Mouse (Mus musculus): ENCODE results near the gene Lrrk1. TPM values are rescaled to one million over a fixed set of nuclear protein-coding genes. Genes with fewer than 3 reads are reported as not detected.
A peak's percentile ranks its signal among the peaks of the same experiment; 100 is the strongest.

Gene Lrrk1
- polyA plus RNA-seq, 1 experiment from 2014 or later, result 5.8 TPM

- Histone ChIP-seq H3K36me3 (ENCODE audit: control insufficient read depth, insufficient read depth, low read length) (no peaks in the 10 kb centered on the region), H3K4me1 (ENCODE audit: control insufficient read depth, insufficient read depth, low read length) (0 out of 2 replicates have a peak, but pooled peaks cover 4% of the 10 kb centered on the region), H3K4me3 (ENCODE audit: low read depth, low read length) (no peak overlapping the region), H3K9me3 (ENCODE audit: control insufficient read depth, low read length) (no peaks in the 10 kb centered on the region), H3K9ac (ENCODE audit: low read length) (no peak overlapping the region), H3K27me3 (ENCODE audit: control insufficient read depth, insufficient read depth, low read length) (no peaks in the 10 kb centered on the region), H3K4me2 (ENCODE audit: low read depth, severe bottlenecking) (no peak overlapping the region), H3K27ac (replicated peaks; ENCODE audit: low read depth, low read length) (no peak overlapping the region)
- DNase-seq (ENCODE audit: low spot score) (no peak), ATAC-seq (ENCODE audit: insufficient number of reproducible peaks, low FRiP score, low TSS enrichment, low read depth) (no peak)
- 74% methylated on average over 3 of the region's 3 CpGs for WGBS
Measured at GRCm38 (mm10) chr7:66397288-66397687, 9.1 kb upstream of the Lrrk1 start.

DNA sequence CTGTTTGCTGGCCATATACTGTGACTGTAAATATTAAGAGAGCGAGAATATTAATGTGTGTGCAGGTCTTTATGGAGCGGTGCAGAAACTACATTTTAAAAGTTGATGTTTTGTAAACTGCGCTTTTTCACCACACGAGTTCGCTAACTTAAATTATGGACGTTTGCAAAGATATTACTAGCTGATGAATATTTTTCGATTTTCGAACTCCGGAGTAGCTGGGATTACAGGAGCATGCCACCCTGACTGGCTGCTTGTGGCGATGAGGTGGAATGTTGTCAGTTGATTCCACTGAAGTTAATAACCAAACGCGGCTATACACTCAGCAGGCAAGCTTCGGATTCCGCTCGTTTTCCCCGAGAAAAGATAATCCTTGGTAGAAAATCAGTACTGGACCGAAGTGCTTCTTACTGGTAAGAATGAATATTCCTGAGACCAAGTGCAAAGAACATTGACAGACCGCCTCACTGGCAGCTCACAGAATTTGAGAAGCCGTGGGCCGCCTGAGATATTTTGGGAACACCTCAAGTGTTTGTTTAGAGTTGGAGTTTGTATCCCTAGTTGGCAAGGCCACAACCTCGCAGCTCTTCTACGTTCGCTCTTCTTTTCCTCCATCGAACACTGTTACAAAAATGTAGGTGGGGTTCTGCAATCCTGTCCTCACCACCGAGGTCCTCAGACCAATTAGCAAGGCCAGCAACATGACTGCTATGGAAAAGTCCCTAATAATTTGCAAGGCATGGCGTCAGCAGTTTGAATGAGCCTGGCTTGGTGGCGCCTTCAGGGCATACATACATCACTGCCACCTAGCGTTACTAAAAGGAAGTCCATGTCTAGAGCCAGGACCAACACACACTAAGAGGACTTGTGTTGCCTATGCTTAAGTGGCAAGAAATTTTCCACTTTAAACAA is 727 bp upstream of the Lrrk1 start:
- Histone ChIP-seq H3K9ac (ENCODE audit: low read length) (peak overlapping the region; percentile 86; the same call in 1 of the 2 replicates), H3K4me3 (ENCODE audit: low read depth, low read length) (peak overlapping the region; percentile 64), H3K27me3 (ENCODE audit: control insufficient read depth, insufficient read depth, low read length) (no peaks in the 10 kb centered on the region), H3K4me1 (ENCODE audit: control insufficient read depth, insufficient read depth, low read length) (0 out of 2 replicates have a peak, but pooled peaks cover 3% of the 10 kb centered on the region), H3K4me2 (ENCODE audit: low read depth, severe bottlenecking) (peak overlapping the region; percentile 67), H3K36me3 (ENCODE audit: control insufficient read depth, insufficient read depth, low read length) (no peaks in the 10 kb centered on the region), H3K27ac (replicated peaks; ENCODE audit: low read depth, low read length) (no peak overlapping the region), H3K9me3 (ENCODE audit: control insufficient read depth, low read length) (no peaks in the 10 kb centered on the region)
- peak; percentile 76 for DNase-seq (ENCODE audit: low spot score)
- peak; percentile 61; the same call in 1 of the 2 replicates for ATAC-seq (ENCODE audit: insufficient number of reproducible peaks, low FRiP score, low TSS enrichment, low read depth)
- WGBS, result 16% methylated on average over 28 of the region's 28 CpGs

GRCm38 (mm10) chr7:66387419-66387812 is 734 bp downstream of the Lrrk1 start:
- peak; percentile 50 for DNase-seq (ENCODE audit: low spot score)
- WGBS, result under 1% methylated on average over 13 of the region's 13 CpGs
- Histone ChIP-seq H3K27me3 (ENCODE audit: control insufficient read depth, insufficient read depth, low read length) (no peaks in the 10 kb centered on the region), H3K4me2 (ENCODE audit: low read depth, severe bottlenecking) (peak overlapping the region; percentile 67), H3K9me3 (ENCODE audit: control insufficient read depth, low read length) (no peaks in the 10 kb centered on the region), H3K4me1 (ENCODE audit: control insufficient read depth, insufficient read depth, low read length) (0 out of 2 replicates have a peak, but pooled peaks cover 3% of the 10 kb centered on the region), H3K4me3 (ENCODE audit: low read depth, low read length) (peak overlapping the region; percentile 64), H3K36me3 (ENCODE audit: control insufficient read depth, insufficient read depth, low read length) (no peaks in the 10 kb centered on the region), H3K27ac (replicated peaks; ENCODE audit: low read depth, low read length) (no peak overlapping the region), H3K9ac (ENCODE audit: low read length) (peak overlapping the region; percentile 86)
- no peak for ATAC-seq (ENCODE audit: insufficient number of reproducible peaks, low FRiP score, low TSS enrichment, low read depth)

DNA sequence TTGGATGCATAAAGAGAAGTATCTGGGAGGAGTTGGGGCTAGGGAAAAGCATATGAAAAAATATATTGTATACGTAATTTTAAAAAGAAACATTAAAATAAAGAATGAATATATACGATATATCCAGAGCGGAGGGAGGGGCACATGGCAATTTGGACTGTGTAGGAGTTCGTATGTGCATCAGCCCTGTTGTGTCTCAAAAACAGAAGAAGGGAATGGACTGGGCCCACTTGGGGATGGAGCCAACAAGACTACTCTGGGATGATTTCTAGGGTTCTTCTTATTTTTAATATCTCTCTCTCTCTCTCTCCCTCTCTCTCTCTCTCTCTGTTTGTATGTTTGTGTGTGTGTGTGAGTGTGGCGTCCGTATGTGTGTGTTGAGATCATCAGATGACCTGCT is 1.7 kb downstream of the Lrrk1 start:
- DNase-seq (ENCODE audit: low spot score), result no peak
- Histone ChIP-seq H3K4me1 (ENCODE audit: control insufficient read depth, insufficient read depth, low read length) (0 out of 2 replicates have a peak, but pooled peaks cover 3% of the 10 kb centered on the region), H3K4me2 (ENCODE audit: low read depth, severe bottlenecking) (no peak overlapping the region), H3K27ac (replicated peaks; ENCODE audit: low read depth, low read length) (no peak overlapping the region), H3K36me3 (ENCODE audit: control insufficient read depth, insufficient read depth, low read length) (no peaks in the 10 kb centered on the region), H3K9me3 (ENCODE audit: control insufficient read depth, low read length) (no peaks in the 10 kb centered on the region), H3K9ac (ENCODE audit: low read length) (no peak overlapping the region), H3K27me3 (ENCODE audit: control insufficient read depth, insufficient read depth, low read length) (no peaks in the 10 kb centered on the region), H3K4me3 (ENCODE audit: low read depth, low read length) (no peak overlapping the region)
- ATAC-seq (ENCODE audit: insufficient number of reproducible peaks, low FRiP score, low TSS enrichment, low read depth), result no peak
- 97% methylated on average over 6 of the region's 6 CpGs for WGBS

DNA sequence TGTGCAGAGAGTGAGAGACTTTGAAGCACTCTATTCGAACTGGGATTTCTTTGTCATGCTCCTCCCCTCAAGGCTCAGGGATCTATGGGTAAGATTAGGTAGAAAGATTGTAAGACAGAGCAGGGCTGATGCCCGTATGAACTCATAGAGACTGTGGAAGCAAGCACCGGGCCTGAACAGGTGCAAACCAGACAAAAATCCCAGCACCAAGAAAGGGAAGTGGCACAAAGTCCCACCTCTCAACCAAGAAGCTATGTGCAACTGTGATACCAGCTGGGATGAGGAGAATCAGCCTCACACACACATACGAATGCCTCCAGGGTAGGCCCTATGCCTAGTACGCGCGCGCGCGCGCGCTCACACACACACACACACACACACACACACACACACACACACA is 2.3 kb downstream of the Lrrk1 start:
- Histone ChIP-seq H3K4me3 (ENCODE audit: low read depth, low read length) (no peak overlapping the region), H3K27me3 (ENCODE audit: control insufficient read depth, insufficient read depth, low read length) (no peaks in the 10 kb centered on the region), H3K36me3 (ENCODE audit: control insufficient read depth, insufficient read depth, low read length) (no peaks in the 10 kb centered on the region), H3K4me1 (ENCODE audit: control insufficient read depth, insufficient read depth, low read length) (0 out of 2 replicates have a peak, but pooled peaks cover 3% of the 10 kb centered on the region), H3K4me2 (ENCODE audit: low read depth, severe bottlenecking) (no peak overlapping the region), H3K27ac (replicated peaks; ENCODE audit: low read depth, low read length) (no peak overlapping the region), H3K9ac (ENCODE audit: low read length) (no peak overlapping the region), H3K9me3 (ENCODE audit: control insufficient read depth, low read length) (no peaks in the 10 kb centered on the region)
- no peak for DNase-seq (ENCODE audit: low spot score)
- WGBS, result 95% methylated on average over 12 of the region's 12 CpGs
- no peak for ATAC-seq (ENCODE audit: insufficient number of reproducible peaks, low FRiP score, low TSS enrichment, low read depth)

- Histone ChIP-seq H3K36me3 (ENCODE audit: control insufficient read depth, insufficient read depth, low read length) (no peaks in the 10 kb centered on the region), H3K27ac (replicated peaks; ENCODE audit: low read depth, low read length) (no peak overlapping the region), H3K9me3 (ENCODE audit: control insufficient read depth, low read length) (no peaks in the 10 kb centered on the region), H3K4me1 (ENCODE audit: control insufficient read depth, insufficient read depth, low read length) (0 out of 2 replicates have a peak, but pooled peaks cover 3% of the 10 kb centered on the region), H3K9ac (ENCODE audit: low read length) (no peak overlapping the region), H3K4me3 (ENCODE audit: low read depth, low read length) (no peak overlapping the region), H3K27me3 (ENCODE audit: control insufficient read depth, insufficient read depth, low read length) (no peaks in the 10 kb centered on the region), H3K4me2 (ENCODE audit: low read depth, severe bottlenecking) (no peak overlapping the region)
- DNase-seq (ENCODE audit: low spot score), result no peak
- 92% methylated on average over 8 of the region's 8 CpGs for WGBS
- no peak for ATAC-seq (ENCODE audit: insufficient number of reproducible peaks, low FRiP score, low TSS enrichment, low read depth)
Measured at GRCm38 (mm10) chr7:66384891-66385290, 3.3 kb downstream of the Lrrk1 start.

GRCm38 (mm10) chr7:66384213-66384612 is 3.9 kb downstream of the Lrrk1 start:
- Histone ChIP-seq H3K9ac (ENCODE audit: low read length) (no peak overlapping the region), H3K27me3 (ENCODE audit: control insufficient read depth, insufficient read depth, low read length) (no peaks in the 10 kb centered on the region), H3K4me2 (ENCODE audit: low read depth, severe bottlenecking) (no peak overlapping the region), H3K4me1 (ENCODE audit: control insufficient read depth, insufficient read depth, low read length) (0 out of 2 replicates have a peak, but pooled peaks cover 3% of the 10 kb centered on the region), H3K4me3 (ENCODE audit: low read depth, low read length) (no peak overlapping the region), H3K27ac (replicated peaks; ENCODE audit: low read depth, low read length) (no peak overlapping the region), H3K36me3 (ENCODE audit: control insufficient read depth, insufficient read depth, low read length) (no peaks in the 10 kb centered on the region), H3K9me3 (ENCODE audit: control insufficient read depth, low read length) (no peaks in the 10 kb centered on the region)
- ATAC-seq (ENCODE audit: insufficient number of reproducible peaks, low FRiP score, low TSS enrichment, low read depth), result no peak
- WGBS, result 69% methylated on average over 5 of the region's 5 CpGs
- DNase-seq (ENCODE audit: low spot score), result no peak

- H3K4me3 ChIP-seq (ENCODE audit: low read depth, low read length), result no peak overlapping the region
- no peak overlapping the region for H3K9ac ChIP-seq (ENCODE audit: low read length)
- H3K27me3 ChIP-seq (ENCODE audit: control insufficient read depth, insufficient read depth, low read length), result no peaks in the 10 kb centered on the region
- peak overlapping the region; percentile 20; the same call in 1 of the 2 replicates for H3K4me2 ChIP-seq (ENCODE audit: low read depth, severe bottlenecking)
- ATAC-seq (ENCODE audit: insufficient number of reproducible peaks, low FRiP score, low TSS enrichment, low read depth) (no peak), DNase-seq (ENCODE audit: low spot score) (no peak)
- 81% methylated on average over 10 of the region's 10 CpGs for WGBS
- H3K27ac ChIP-seq (replicated peaks; ENCODE audit: low read depth, low read length), result no peak overlapping the region
- H3K9me3 ChIP-seq (ENCODE audit: control insufficient read depth, low read length), result no peaks in the 10 kb centered on the region
- H3K36me3 ChIP-seq (ENCODE audit: control insufficient read depth, insufficient read depth, low read length), result no peaks in the 10 kb centered on the region
- H3K4me1 ChIP-seq (ENCODE audit: control insufficient read depth, insufficient read depth, low read length), result no peaks in the 10 kb centered on the region
Measured at GRCm38 (mm10) chr7:66376560-66376959, 11.6 kb downstream of the Lrrk1 start.
